Mouse (Mus musculus) bone marrow macrophage, adult 2 months (primary cell): Measurements from ENCODE around the gene Cbx7.

ENCODE experiments used
- CTCF ChIP-seq: IDR thresholded peaks from 2 replicates; pipeline ENCODE4 v1.5.1; 2012; ENCODE audit warnings: low read depth, mild to moderate bottlenecking, low read length, moderate library complexity
- POLR2A ChIP-seq: IDR thresholded peaks from 2 replicates; pipeline ENCODE4 v1.6.1; 2012; ENCODE audit warnings: mild to moderate bottlenecking, low read depth, low read length, borderline replicate concordance

- TF ChIP-seq CTCF (no peak), POLR2A (no peak)
These were observed 32.7 kb upstream of the Cbx7 start for GRCm38 (mm10) chr15:80003581-80003980.
